Mouse (Mus musculus) spleen, postnatal 14 days (tissue): Measurements from ENCODE around the gene Itpr2.

Experiments
- DNase-seq, 2 experiments: peaks; one replicate each; pipeline ENCODE4 v3.0.0; 2021 to 2022; ENCODE audit warnings: low spot score in 2 of 2

Itpr2 gene

GRCm38 (mm10) chr6:146228048-146228447 is 274.0 kb downstream of the Itpr2 start:
- no peak for DNase-seq

- no peak for DNase-seq
These were observed 279.5 kb downstream of the Itpr2 start for GRCm38 (mm10) chr6:146222403-146223063.

- DNase-seq = peak; percentile 25 to 38
These were observed 280.4 kb downstream of the Itpr2 start for GRCm38 (mm10) chr6:146221371-146222336.

GRCm38 (mm10) chr6:146220071-146220470 is 282.0 kb downstream of the Itpr2 start:
- no peak for DNase-seq

- peak; percentile 39 to 54 for DNase-seq
These were observed 282.5 kb downstream of the Itpr2 start for GRCm38 (mm10) chr6:146219534-146219933.

GRCm38 (mm10) chr6:146215302-146215701 is 286.7 kb downstream of the Itpr2 start:
- no peak for DNase-seq

GRCm38 (mm10) chr6:146212339-146212738 is 289.7 kb downstream of the Itpr2 start:
- no peak for DNase-seq

- DNase-seq = no peak
These were observed 290.8 kb downstream of the Itpr2 start for GRCm38 (mm10) chr6:146211233-146211632.

GRCm38 (mm10) chr6:146208983-146209382 is 293.0 kb downstream of the Itpr2 start:
- no peak for DNase-seq

GRCm38 (mm10) chr6:146207204-146207959 is 294.6 kb downstream of the Itpr2 start:
- no peak for DNase-seq

GRCm38 (mm10) chr6:146205136-146205535 is 296.9 kb downstream of the Itpr2 start:
- no peak for DNase-seq

- DNase-seq = no peak
These were observed 297.6 kb downstream of the Itpr2 start for GRCm38 (mm10) chr6:146204470-146204869.

- no peak for DNase-seq
These were observed 304.1 kb downstream of the Itpr2 start for GRCm38 (mm10) chr6:146197868-146198379.

GRCm38 (mm10) chr6:146196701-146197100 is 305.3 kb downstream of the Itpr2 start:
- no peak for DNase-seq

- DNase-seq = no peak
These were observed 306.1 kb downstream of the Itpr2 start for GRCm38 (mm10) chr6:146195854-146196457.

- no peak for DNase-seq
These were observed 310.1 kb downstream of the Itpr2 start for GRCm38 (mm10) chr6:146191931-146192330.

GRCm38 (mm10) chr6:146190006-146190405 is 312.0 kb downstream of the Itpr2 start:
- DNase-seq = no peak

GRCm38 (mm10) chr6:146185532-146185931 is 316.5 kb downstream of the Itpr2 start:
- DNase-seq = no peak

GRCm38 (mm10) chr6:146184771-146185170 is 317.3 kb downstream of the Itpr2 start:
- no peak for DNase-seq

- no peak for DNase-seq
These were observed 327.3 kb downstream of the Itpr2 start for GRCm38 (mm10) chr6:146174644-146175250.

GRCm38 (mm10) chr6:146170603-146171051 is 331.4 kb downstream of the Itpr2 start:
- DNase-seq = peak in 1 of 2 experiments; percentile 6
